1 mouse cellular context compared by ENCODE assay signal in the genomic region with DNA sequence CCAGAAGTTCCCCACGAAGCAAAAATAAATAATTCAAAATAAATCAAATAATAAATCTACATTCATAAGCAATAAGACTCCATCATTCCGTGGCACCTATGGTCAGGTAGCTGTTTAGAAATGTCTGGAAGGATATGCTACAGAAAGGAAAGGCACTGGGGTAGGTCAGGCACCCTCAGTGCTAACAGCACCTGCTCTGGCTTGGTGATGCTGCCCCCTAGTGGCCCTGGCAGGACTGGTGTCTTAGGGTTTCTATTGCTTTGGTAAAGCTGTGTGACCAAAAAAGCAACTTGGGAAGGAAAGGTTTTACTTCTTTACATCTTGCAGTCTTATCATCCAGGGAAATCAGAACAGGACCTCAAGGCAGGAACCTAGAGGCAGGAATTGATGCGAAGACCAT.
A peak's percentile ranks its signal among the peaks of the same experiment; 100 is the strongest.
TF ChIP-seq lines count a peak whose summit lies in the region.

No protein-coding gene starts in this region.

TF ChIP-seq in MEL, 35 proteins besides CTCF, POLR2A, EP300 and RAD21 (continued from another document):
- TF ChIP-seq NRF1 (IDR thresholded peaks at IDR 0.05; ENCODE audit: insufficient read depth, low read depth, low read length, poor library complexity, severe bottlenecking) (0 out of 2 replicates have a peak, but pooled peaks have one; percentile 12), MEF2A (IDR thresholded peaks at IDR 0.05; ENCODE audit: extremely low read depth, insufficient replicate concordance, low read depth, low read length, poor library complexity, severe bottlenecking) (no peak), ZMIZ1 (IDR thresholded peaks at IDR 0.05; ENCODE audit: low read depth, low read length) (no peak; the same call in 1 of the 2 replicates), UBTF (IDR thresholded peaks at IDR 0.05; ENCODE audit: borderline replicate concordance, insufficient read depth, low read depth, low read length) (no peak), SIN3A (IDR thresholded peaks at IDR 0.05; ENCODE audit: low read length) (peak; percentile 82), MAFK (IDR thresholded peaks at IDR 0.05; ENCODE audit: borderline replicate concordance, low read depth, low read length) (no peak), KAT2A (conservative IDR thresholded peaks at IDR 0.05; ENCODE audit: low read depth, low read length) (no peak), MYC (IDR thresholded peaks at IDR 0.05; ENCODE audit: low read depth, low read length) (peak; percentile 87), ZKSCAN1 (IDR thresholded peaks at IDR 0.05; ENCODE audit: low read depth, low read length) (no peak), RCOR1 (IDR thresholded peaks at IDR 0.05; ENCODE audit: low read depth, low read length) (no peak; the same call in 1 of the 2 replicates), ZC3H11A (IDR thresholded peaks at IDR 0.05; ENCODE audit: low read depth, low read length) (peak; percentile 100), SMC3 (IDR thresholded peaks at IDR 0.05; ENCODE audit: low read depth, low read length) (peak; percentile 100), CHD2 (IDR thresholded peaks at IDR 0.05; ENCODE audit: low read length) (no peak), MAX (IDR thresholded peaks at IDR 0.05; ENCODE audit: low read length) (peak; percentile 37; the same call in 1 of the 2 replicates), BHLHE40 (IDR thresholded peaks at IDR 0.05; ENCODE audit: borderline replicate concordance, low read depth, low read length) (peak; percentile 73; the same call in 1 of the 2 replicates), USF2 (IDR thresholded peaks at IDR 0.05; ENCODE audit: borderline replicate concordance in 1 of 2, insufficient read depth in 1 of 2, low read depth in 1 of 2, low read length in 2 of 2) (no peak), TCF12 (IDR thresholded peaks at IDR 0.05; ENCODE audit: low read depth, low read length) (no peak), HCFC1 (IDR thresholded peaks at IDR 0.05; ENCODE audit: low read depth, low read length) (peak; percentile 60), ELF1 (IDR thresholded peaks at IDR 0.05; ENCODE audit: low read depth, low read length) (peak; percentile 57), CHD1 (IDR thresholded peaks at IDR 0.05; ENCODE audit: low read depth, low read length) (no peak), POLR2AphosphoS2 (IDR thresholded peaks at IDR 0.05; ENCODE audit: low read length) (no peak), MAZ (IDR thresholded peaks at IDR 0.05; ENCODE audit: low read depth, low read length) (peak; percentile 92; the same call in 1 of the 2 replicates), GABPA (IDR thresholded peaks at IDR 0.05; ENCODE audit: low read depth, low read length) (no peak), ETS1 (IDR thresholded peaks at IDR 0.05; ENCODE audit: low read depth, low read length) (no peak), POLR2AphosphoS5 (IDR thresholded peaks at IDR 0.05; ENCODE audit: borderline replicate concordance, low read depth, low read length) (no peak)
